ENCODE assay signal across 14 mouse cellular contexts in genomic region chr9:28255128-28255904, GRCm38 (mm10).
A peak's percentile ranks its signal among the peaks of the same experiment; 100 is the strongest.
DNase-seq lines count a peak whose midpoint lies in the region; ATAC-seq and TF ChIP-seq lines count a peak whose summit lies in the region.
"Had no signal": no experiment of that assay in that cellular context is flagged by ENCODE, and none has a peak within 500 bp of the region (broad histone marks: within the 10 kb centered on the region; RNA-seq: fewer than 3 reads in every experiment).

No protein-coding gene starts in this region.

- H3K4me3 ChIP-seq in lung, embryonic 14.5 days (ENCODE audit: low read depth, low read length): no peak overlapping the region
- no peak overlapping the region for H3K4me3 ChIP-seq in forebrain, embryonic 15.5 days
- no peak overlapping the region for H3K4me3 ChIP-seq in hindbrain, embryonic 16.5 days (ENCODE audit: low read length)
- no peak overlapping the region for H3K4me3 ChIP-seq in neural tube, embryonic 12.5 days
- H3K4me3 ChIP-seq in heart, embryonic 11.5 days (ENCODE audit: low read depth, low read length): no peak overlapping the region
- H3K4me3 ChIP-seq: lung, embryonic 15.5 days had no signal

- no peaks in the 10 kb centered on the region for H3K36me3 ChIP-seq in lung, embryonic 14.5 days (ENCODE audit: insufficient read depth)
- H3K36me3 ChIP-seq in forebrain, embryonic 15.5 days: no peaks in the 10 kb centered on the region
- no peaks in the 10 kb centered on the region for H3K36me3 ChIP-seq in hindbrain, embryonic 16.5 days (ENCODE audit: control insufficient read depth, insufficient read depth, low read length)
- H3K36me3 ChIP-seq in neural tube, embryonic 12.5 days: no peaks in the 10 kb centered on the region
- no peaks in the 10 kb centered on the region for H3K36me3 ChIP-seq in heart, embryonic 11.5 days (ENCODE audit: control insufficient read depth, insufficient read depth, low read length)
- H3K36me3 ChIP-seq: lung, embryonic 15.5 days had no signal

- H3K9me3 ChIP-seq in lung, embryonic 14.5 days (ENCODE audit: low read depth, low read length): no peaks in the 10 kb centered on the region
- no peaks in the 10 kb centered on the region for H3K9me3 ChIP-seq in forebrain, embryonic 15.5 days
- no peaks in the 10 kb centered on the region for H3K9me3 ChIP-seq in hindbrain, embryonic 16.5 days (ENCODE audit: control insufficient read depth, low read length)
- H3K9me3 ChIP-seq in neural tube, embryonic 12.5 days: no peaks in the 10 kb centered on the region
- no peaks in the 10 kb centered on the region for H3K9me3 ChIP-seq in heart, embryonic 11.5 days (replicated peaks; ENCODE audit: control insufficient read depth, low read length)
- H3K9me3 ChIP-seq: lung, embryonic 15.5 days had no signal

- no peak for ATAC-seq in lung, embryonic 14.5 days (ENCODE audit: insufficient read depth)
- ATAC-seq in forebrain, embryonic 15.5 days (replicated peaks): peak; percentile 78
- peak; percentile 49; the same call in 1 of the 2 replicates for ATAC-seq in hindbrain, embryonic 16.5 days
- ATAC-seq in neural tube, embryonic 12.5 days (ENCODE audit: low FRiP score, low read depth): peak; percentile 82
- ATAC-seq in heart, embryonic 11.5 days (replicated peaks; ENCODE audit: insufficient number of reproducible peaks, low FRiP score, low TSS enrichment): no peak

- H3K9ac ChIP-seq in lung, embryonic 14.5 days: no peak overlapping the region
- no peak overlapping the region for H3K9ac ChIP-seq in forebrain, embryonic 15.5 days (replicated peaks)
- no peak overlapping the region for H3K9ac ChIP-seq in hindbrain, embryonic 16.5 days (ENCODE audit: low read depth, low read length)
- no peak overlapping the region for H3K9ac ChIP-seq in neural tube, embryonic 12.5 days
- H3K9ac ChIP-seq in heart, embryonic 11.5 days (ENCODE audit: low read depth, low read length): no peak overlapping the region
- H3K9ac ChIP-seq: lung, embryonic 15.5 days had no signal

- H3K27ac ChIP-seq in lung, embryonic 14.5 days (ENCODE audit: low read depth): no peak overlapping the region
- H3K27ac ChIP-seq in forebrain, embryonic 15.5 days (replicated peaks): peak overlapping the region; percentile 65
- no peak overlapping the region for H3K27ac ChIP-seq in hindbrain, embryonic 16.5 days (ENCODE audit: low read depth, low read length)
- H3K27ac ChIP-seq in neural tube, embryonic 12.5 days: no peak overlapping the region
- no peak overlapping the region for H3K27ac ChIP-seq in heart, embryonic 11.5 days (ENCODE audit: low read depth, low read length)
- H3K27ac ChIP-seq: lung, embryonic 15.5 days had no signal

- 0 out of 2 replicates have a peak, but pooled peaks have one; percentile 5 for TF ChIP-seq CTCF in lung, embryonic 14.5 days (IDR thresholded peaks at IDR 0.05; ENCODE audit: low read depth)

- H3K4me2 ChIP-seq in lung, embryonic 14.5 days: no peak overlapping the region
- no peak overlapping the region for H3K4me2 ChIP-seq in forebrain, embryonic 15.5 days (replicated peaks)
- H3K4me2 ChIP-seq in hindbrain, embryonic 16.5 days (ENCODE audit: low read length): no peak overlapping the region
- H3K4me2 ChIP-seq in neural tube, embryonic 12.5 days (replicated peaks): no peak overlapping the region
- H3K4me2 ChIP-seq in heart, embryonic 11.5 days: no peak overlapping the region
- H3K4me2 ChIP-seq: lung, embryonic 15.5 days had no signal

- H3K4me1 ChIP-seq in lung, embryonic 14.5 days (ENCODE audit: insufficient read depth): no peaks in the 10 kb centered on the region
- H3K4me1 ChIP-seq in forebrain, embryonic 15.5 days: peaks cover 21% of the 10 kb centered on the region
- peaks cover 5% of the 10 kb centered on the region; the same call in 1 of the 2 replicates for H3K4me1 ChIP-seq in hindbrain, embryonic 16.5 days (ENCODE audit: control insufficient read depth, insufficient read depth, low read depth, low read length)
- peaks cover 13% of the 10 kb centered on the region; the same call in 1 of the 2 replicates for H3K4me1 ChIP-seq in neural tube, embryonic 12.5 days
- H3K4me1 ChIP-seq in heart, embryonic 11.5 days (ENCODE audit: control insufficient read depth, insufficient read depth, low read length): no peaks in the 10 kb centered on the region
- H3K4me1 ChIP-seq: lung, embryonic 15.5 days had no signal

- no peak for DNase-seq in lung, embryonic 14.5 days
- no peak for DNase-seq in lung, postnatal 36 days
- DNase-seq in heart, adult 18-20 months: no peak
- no peak for DNase-seq in spleen, adult 18-20 months
- DNase-seq: cerebellum, postnatal 14 days; kidney, adult 18-20 months; kidney, postnatal 25 days; thymus, postnatal 4 days had no signal

- WGBS in lung, embryonic 14.5 days: 76% methylated on average over 8 of the region's 8 CpGs
- 14% methylated on average over 8 of the region's 8 CpGs for WGBS in forebrain, embryonic 15.5 days
- WGBS in hindbrain, embryonic 16.5 days: 40% methylated on average over 8 of the region's 8 CpGs
- WGBS in neural tube, embryonic 12.5 days: 52% methylated on average over 8 of the region's 8 CpGs
- 81% methylated on average over 8 of the region's 8 CpGs for whole genome bisulfite sequencing in heart, embryonic 11.5 days (ENCODE audit: insufficient replicate concordance)

- no peaks in the 10 kb centered on the region for H3K27me3 ChIP-seq in lung, embryonic 14.5 days (ENCODE audit: insufficient read depth, low read length)
- no peaks in the 10 kb centered on the region for H3K27me3 ChIP-seq in forebrain, embryonic 15.5 days
- no peaks in the 10 kb centered on the region for H3K27me3 ChIP-seq in hindbrain, embryonic 16.5 days (replicated peaks; ENCODE audit: control insufficient read depth, insufficient read depth, low read length)
- no peaks in the 10 kb centered on the region for H3K27me3 ChIP-seq in neural tube, embryonic 12.5 days (replicated peaks)
- no peaks in the 10 kb centered on the region for H3K27me3 ChIP-seq in heart, embryonic 11.5 days (ENCODE audit: control insufficient read depth, insufficient read depth, low read length)
- H3K27me3 ChIP-seq: CH12.LX; lung, embryonic 15.5 days had no signal

Comparison
In these comparisons a context has a peak if more than half of its experiments do, and no peak if none do; other contexts are left out.
1. ATAC-seq: peak in forebrain, embryonic 15.5 days (single experiment), hindbrain, embryonic 16.5 days (single experiment) and neural tube, embryonic 12.5 days (single experiment); none in lung, embryonic 14.5 days (single experiment) and heart, embryonic 11.5 days (single experiment).